Mouse (Mus musculus) liver (tissue): ENCODE measurements around the gene Gm1110.
"Not testable (repeated sequence)": the region's sequence is repeated elsewhere in the genome, so short reads cannot be mapped to it uniquely, and the experiment has no call there.

ENCODE experiments used
- DNase-seq: peaks from one replicate; pipeline ENCODE4 v3.0.0-alpha.2; 2020; ENCODE audit warnings: mixed read lengths

Gm1110 gene

GRCm38 (mm10) chr9:26922909-26923526 is at the start of gene Gm1110:
Gene Gm1110, minus strand, starts transcription at chr9:26923111.
- no peak for DNase-seq

DNA sequence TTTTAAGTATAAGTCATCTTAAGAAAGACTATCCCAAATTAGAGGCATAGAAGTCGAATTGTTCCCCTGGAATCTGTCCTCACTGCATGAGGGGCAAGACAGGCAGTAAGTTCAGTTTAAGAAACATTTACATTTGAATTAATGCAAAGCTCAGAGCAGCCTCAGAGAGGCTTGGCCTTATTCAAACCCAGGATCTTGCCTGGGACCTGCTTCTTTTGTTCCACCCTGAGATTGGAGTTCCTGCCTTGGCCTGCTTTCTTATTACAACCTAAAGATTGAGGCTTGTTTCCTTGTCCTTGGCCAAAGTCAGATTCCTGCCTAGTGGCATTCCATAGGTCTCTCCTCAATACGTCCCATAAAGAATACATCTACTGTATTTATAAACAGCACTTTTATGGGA is 24.9 kb upstream of the Gm1110 start:
- DNase-seq, result no peak

GRCm38 (mm10) chr9:26924146-26924545 is 1.2 kb upstream of the Gm1110 start:
- DNase-seq, result no peak

DNA sequence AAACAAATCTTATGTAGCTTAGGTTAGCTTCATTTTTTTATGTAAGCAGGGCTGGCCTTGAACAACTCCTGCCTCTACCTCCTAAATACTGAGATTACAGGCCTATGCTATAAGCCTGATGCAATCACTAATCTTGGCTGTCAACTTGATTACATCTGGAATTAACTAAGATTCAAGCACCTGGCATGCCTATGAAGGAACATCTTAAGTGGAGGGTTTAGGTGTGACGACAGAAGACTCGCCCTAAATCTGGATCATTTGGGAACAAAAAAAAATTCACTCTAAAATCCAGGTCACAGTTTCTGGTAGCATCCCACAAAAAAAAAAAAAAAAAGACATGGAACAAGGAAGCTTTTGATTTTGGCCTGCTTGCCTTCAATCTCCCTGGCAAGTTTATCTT is 3.1 kb downstream of the Gm1110 start:
- no peak for DNase-seq

GRCm38 (mm10) chr9:26913150-26913549 is 9.8 kb downstream of the Gm1110 start:
- DNase-seq, result no peak

DNA sequence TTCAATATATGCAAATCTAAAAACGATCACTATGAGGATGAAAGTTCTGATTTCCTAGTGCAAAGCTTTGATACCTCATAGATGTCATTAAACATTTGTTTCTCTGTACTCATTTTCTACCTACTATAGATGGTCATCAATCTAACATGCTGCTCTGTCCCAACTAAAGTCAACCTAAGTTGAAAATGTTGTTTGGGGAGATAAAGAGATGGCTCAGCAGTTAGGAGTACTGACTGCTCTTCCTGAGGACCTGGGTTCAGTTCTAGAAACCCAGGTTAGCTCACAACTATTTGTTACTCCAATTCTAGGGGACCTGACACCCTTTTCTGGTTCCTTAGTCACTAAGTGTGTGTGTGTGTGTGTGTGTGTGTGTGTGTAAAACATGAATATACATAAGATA is 11.7 kb downstream of the Gm1110 start:
- DNase-seq, result no peak

DNA sequence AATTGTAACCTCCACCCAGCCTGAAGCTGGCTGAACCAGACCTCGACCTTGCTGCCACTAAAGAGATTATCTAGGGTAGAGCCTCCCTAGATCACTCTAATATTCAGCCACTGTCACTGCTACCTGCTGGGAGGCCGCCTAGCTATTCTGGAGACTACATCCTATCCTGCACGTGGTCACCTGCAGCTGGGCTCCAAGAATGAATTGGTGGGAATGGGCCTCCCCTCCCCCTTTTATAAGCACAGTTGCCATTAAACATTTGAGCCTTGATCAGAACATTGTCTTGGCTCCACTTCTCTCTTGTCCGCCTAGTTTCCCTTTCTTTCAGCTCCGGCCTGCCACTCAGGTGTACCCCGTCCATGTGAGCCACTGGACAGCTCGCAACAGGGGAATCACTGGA is 53.1 kb downstream of the Gm1110 start:
- DNase-seq, result not testable (repeated sequence)

- no peak for DNase-seq
Observed at GRCm38 (mm10) chr9:26860751-26861150, 62.2 kb downstream of the Gm1110 start, which contains the start of gene Glb1l3. Gene Glb1l3, minus strand, starts transcription at chr9:26860890.

DNA sequence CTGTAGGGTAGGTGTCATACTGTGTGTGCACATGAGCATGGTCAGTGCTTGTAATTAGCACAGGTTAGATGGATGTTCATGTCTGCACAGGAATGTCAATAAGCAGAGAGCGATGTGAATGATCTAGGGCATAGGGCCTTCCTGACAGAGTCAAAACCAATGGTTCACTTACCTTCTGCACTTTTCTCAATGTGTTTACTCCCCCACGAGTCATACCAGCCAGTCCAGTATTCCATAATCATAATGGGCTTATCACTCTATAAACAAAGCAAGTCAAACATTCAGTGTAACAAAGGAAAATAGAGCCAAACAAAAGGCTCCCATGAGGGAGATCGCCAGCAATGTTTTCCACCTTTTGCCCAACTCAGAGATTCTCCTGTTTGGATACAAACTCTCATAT is 91.8 kb downstream of the Gm1110 start:
- no peak for DNase-seq
